Mouse (Mus musculus): ENCODE results near the gene Ptk7. TPM values are rescaled to one million over a fixed set of nuclear protein-coding genes. Genes with fewer than 3 reads are reported as not detected.
A peak's percentile ranks its signal among the peaks of the same experiment; 100 is the strongest.

Ptk7 gene
- 54.0 and 56.6 TPM in 2 replicates for polyA plus RNA-seq (2014; fragmentation: Nextera tagmentation; extraction: Ambion mirVana)

- Histone ChIP-seq H3K4me2 (ENCODE audit: low read length) (peak within 1 kb of the TSS; percentile 83), H3K27me3 (replicated peaks; ENCODE audit: control insufficient read depth, insufficient read depth, low read length) (no peaks in the 10 kb centered on the region), H3K36me3 (ENCODE audit: control insufficient read depth, insufficient read depth, low read length) (peaks cover 9% of the 10 kb centered on the region; the same call in 1 of the 2 replicates), H3K27ac (ENCODE audit: low read depth) (peak within 1 kb of the TSS; percentile 99), H3K9ac (ENCODE audit: low read length) (peak within 1 kb of the TSS; percentile 95), H3K4me1 (replicated peaks; ENCODE audit: control insufficient read depth, insufficient read depth, low read length) (peaks cover 56% of the 10 kb centered on the region), H3K9me3 (ENCODE audit: control insufficient read depth, low read length) (no peaks in the 10 kb centered on the region), H3K4me3 (ENCODE audit: low read depth, low read length) (peak within 1 kb of the TSS; percentile 85)
- ATAC-seq (replicated peaks; ENCODE audit: low FRiP score, low TSS enrichment, low read depth), result peak; percentile 80
- under 1% methylated on average over 61 of the region's 90 CpGs for WGBS
- DNase-seq (ENCODE audit: low spot score), result peak; percentile 94
These were observed at the start of gene Ptk7 for GRCm38 (mm10) chr17:46628791-46629684. Gene Ptk7, minus strand, starts transcription at chr17:46629504.

- peaks cover 30% of the 10 kb centered on the region for H3K4me1 ChIP-seq (replicated peaks; ENCODE audit: control insufficient read depth, insufficient read depth, low read length)
- peaks cover 43% of the 10 kb centered on the region for H3K36me3 ChIP-seq (ENCODE audit: control insufficient read depth, insufficient read depth, low read length)
- ATAC-seq (replicated peaks; ENCODE audit: low FRiP score, low TSS enrichment, low read depth) (no peak), DNase-seq (ENCODE audit: low spot score) (no peak)
- H3K4me2 ChIP-seq (ENCODE audit: low read length), result peak overlapping the region; percentile 82
- H3K27me3 ChIP-seq (replicated peaks; ENCODE audit: control insufficient read depth, insufficient read depth, low read length), result no peaks in the 10 kb centered on the region
- 38% methylated on average over 9 of the region's 9 CpGs for WGBS
- no peaks in the 10 kb centered on the region for H3K9me3 ChIP-seq (ENCODE audit: control insufficient read depth, low read length)
- no peak overlapping the region for H3K27ac ChIP-seq (ENCODE audit: low read depth)
- peak overlapping the region; percentile 55; the same call in 1 of the 2 replicates for H3K9ac ChIP-seq (ENCODE audit: low read length)
- peak overlapping the region; percentile 86; the same call in 1 of the 2 replicates for H3K4me3 ChIP-seq (ENCODE audit: low read depth, low read length)
These were observed 49.6 kb upstream of the Ptk7 start for GRCm38 (mm10) chr17:46678911-46679310.

GRCm38 (mm10) chr17:46678416-46678815 is 49.1 kb upstream of the Ptk7 start, which contains the start of gene Mea1:
Gene Mea1, plus strand, starts transcription at chr17:46678793.
- H3K4me2 ChIP-seq (ENCODE audit: low read length), result peak within 1 kb of the TSS; percentile 82
- no peaks in the 10 kb centered on the region for H3K9me3 ChIP-seq (ENCODE audit: control insufficient read depth, low read length)
- H3K4me1 ChIP-seq (replicated peaks; ENCODE audit: control insufficient read depth, insufficient read depth, low read length), result peaks cover 33% of the 10 kb centered on the region
- WGBS, result 78% methylated on average over 8 of the region's 9 CpGs
- no peaks in the 10 kb centered on the region for H3K27me3 ChIP-seq (replicated peaks; ENCODE audit: control insufficient read depth, insufficient read depth, low read length)
- H3K27ac ChIP-seq (ENCODE audit: low read depth), result peak within 1 kb of the TSS; percentile 66; the same call in 1 of the 2 replicates
- no peak for ATAC-seq (replicated peaks; ENCODE audit: low FRiP score, low TSS enrichment, low read depth)
- H3K9ac ChIP-seq (ENCODE audit: low read length), result peak within 1 kb of the TSS; percentile 55
- peaks cover 38% of the 10 kb centered on the region for H3K36me3 ChIP-seq (ENCODE audit: control insufficient read depth, insufficient read depth, low read length)
- H3K4me3 ChIP-seq (ENCODE audit: low read depth, low read length), result peak within 1 kb of the TSS; percentile 86
- no peak for DNase-seq (ENCODE audit: low spot score)

- ATAC-seq (replicated peaks; ENCODE audit: low FRiP score, low TSS enrichment, low read depth), result peak; percentile 32
- Histone ChIP-seq H3K4me1 (replicated peaks; ENCODE audit: control insufficient read depth, insufficient read depth, low read length) (peaks cover 30% of the 10 kb centered on the region), H3K9me3 (ENCODE audit: control insufficient read depth, low read length) (no peaks in the 10 kb centered on the region), H3K36me3 (ENCODE audit: control insufficient read depth, insufficient read depth, low read length) (peaks cover 47% of the 10 kb centered on the region), H3K9ac (ENCODE audit: low read length) (peak overlapping the region; percentile 81), H3K27ac (ENCODE audit: low read depth) (peak overlapping the region; percentile 80), H3K27me3 (replicated peaks; ENCODE audit: control insufficient read depth, insufficient read depth, low read length) (no peaks in the 10 kb centered on the region), H3K4me3 (ENCODE audit: low read depth, low read length) (peak overlapping the region; percentile 83), H3K4me2 (ENCODE audit: low read length) (peak overlapping the region; percentile 85)
- no peak for DNase-seq (ENCODE audit: low spot score)
- WGBS, result 19% methylated on average over 15 of the region's 15 CpGs
These were observed 45.4 kb upstream of the Ptk7 start for GRCm38 (mm10) chr17:46674530-46675283.

- H3K9me3 ChIP-seq (ENCODE audit: control insufficient read depth, low read length), result no peaks in the 10 kb centered on the region
- H3K4me1 ChIP-seq (replicated peaks; ENCODE audit: control insufficient read depth, insufficient read depth, low read length), result peaks cover 23% of the 10 kb centered on the region
- H3K27me3 ChIP-seq (replicated peaks; ENCODE audit: control insufficient read depth, insufficient read depth, low read length), result no peaks in the 10 kb centered on the region
- DNase-seq (ENCODE audit: low spot score) (peak; percentile 92), ATAC-seq (replicated peaks; ENCODE audit: low FRiP score, low TSS enrichment, low read depth) (peak; percentile 92)
- H3K4me2 ChIP-seq (ENCODE audit: low read length), result peak within 1 kb of the TSS; percentile 85
- H3K9ac ChIP-seq (ENCODE audit: low read length), result peak within 1 kb of the TSS; percentile 81
- peaks cover 55% of the 10 kb centered on the region for H3K36me3 ChIP-seq (ENCODE audit: control insufficient read depth, insufficient read depth, low read length)
- H3K27ac ChIP-seq (ENCODE audit: low read depth), result peak within 1 kb of the TSS; percentile 80
- 1% methylated on average over 42 of the region's 43 CpGs for WGBS
- H3K4me3 ChIP-seq (ENCODE audit: low read depth, low read length), result peak within 1 kb of the TSS; percentile 83
These were observed 44.7 kb upstream of the Ptk7 start, which contains the start of gene Rrp36 for GRCm38 (mm10) chr17:46673850-46674529. Gene Rrp36, minus strand, starts transcription at chr17:46674352.

- H3K4me1 ChIP-seq (replicated peaks; ENCODE audit: control insufficient read depth, insufficient read depth, low read length), result peaks cover 14% of the 10 kb centered on the region
- H3K4me3 ChIP-seq (ENCODE audit: low read depth, low read length), result no peak overlapping the region
- H3K27ac ChIP-seq (ENCODE audit: low read depth), result no peak overlapping the region
- DNase-seq (ENCODE audit: low spot score) (no peak), ATAC-seq (replicated peaks; ENCODE audit: low FRiP score, low TSS enrichment, low read depth) (no peak)
- H3K9ac ChIP-seq (ENCODE audit: low read length), result no peak overlapping the region
- 93% methylated on average over 10 of the region's 10 CpGs for WGBS
- peaks cover 56% of the 10 kb centered on the region for H3K36me3 ChIP-seq (ENCODE audit: control insufficient read depth, insufficient read depth, low read length)
- H3K4me2 ChIP-seq (ENCODE audit: low read length), result no peak overlapping the region
- no peaks in the 10 kb centered on the region for H3K9me3 ChIP-seq (ENCODE audit: control insufficient read depth, low read length)
- H3K27me3 ChIP-seq (replicated peaks; ENCODE audit: control insufficient read depth, insufficient read depth, low read length), result no peaks in the 10 kb centered on the region
These were observed 40.6 kb upstream of the Ptk7 start for GRCm38 (mm10) chr17:46669911-46670310.

GRCm38 (mm10) chr17:46667712-46668111 is 38.4 kb upstream of the Ptk7 start:
- no peak for DNase-seq (ENCODE audit: low spot score)
- Histone ChIP-seq H3K27ac (ENCODE audit: low read depth) (no peak overlapping the region), H3K9me3 (ENCODE audit: control insufficient read depth, low read length) (no peaks in the 10 kb centered on the region), H3K4me3 (ENCODE audit: low read depth, low read length) (no peak overlapping the region), H3K36me3 (ENCODE audit: control insufficient read depth, insufficient read depth, low read length) (peaks cover 74% of the 10 kb centered on the region), H3K27me3 (replicated peaks; ENCODE audit: control insufficient read depth, insufficient read depth, low read length) (no peaks in the 10 kb centered on the region), H3K4me2 (ENCODE audit: low read length) (no peak overlapping the region), H3K4me1 (replicated peaks; ENCODE audit: control insufficient read depth, insufficient read depth, low read length) (no peaks in the 10 kb centered on the region), H3K9ac (ENCODE audit: low read length) (no peak overlapping the region)
- 92% methylated on average over 16 of the region's 16 CpGs for WGBS
- no peak for ATAC-seq (replicated peaks; ENCODE audit: low FRiP score, low TSS enrichment, low read depth)

GRCm38 (mm10) chr17:46662730-46663129 is 33.4 kb upstream of the Ptk7 start:
- Histone ChIP-seq H3K27me3 (replicated peaks; ENCODE audit: control insufficient read depth, insufficient read depth, low read length) (no peaks in the 10 kb centered on the region), H3K9me3 (ENCODE audit: control insufficient read depth, low read length) (no peaks in the 10 kb centered on the region), H3K4me2 (ENCODE audit: low read length) (no peak overlapping the region), H3K36me3 (ENCODE audit: control insufficient read depth, insufficient read depth, low read length) (peaks cover 92% of the 10 kb centered on the region), H3K27ac (ENCODE audit: low read depth) (no peak overlapping the region), H3K9ac (ENCODE audit: low read length) (no peak overlapping the region), H3K4me3 (ENCODE audit: low read depth, low read length) (no peak overlapping the region), H3K4me1 (replicated peaks; ENCODE audit: control insufficient read depth, insufficient read depth, low read length) (no peaks in the 10 kb centered on the region)
- DNase-seq (ENCODE audit: low spot score) (no peak), ATAC-seq (replicated peaks; ENCODE audit: low FRiP score, low TSS enrichment, low read depth) (no peak)
- 91% methylated on average over 5 of the region's 5 CpGs for WGBS

Data from intestine, embryonic 14.5 days (tissue).